Mouse (Mus musculus): ENCODE results near the gene Phlda1.

GRCm38 (mm10) chr10:111516804-111517436 lies 10.8 kb downstream of the Phlda1 start:
- TF ChIP-seq CTCF (IDR thresholded peaks at IDR 0.05; ENCODE audit: low read depth, low read length): no peak
- TF ChIP-seq TAL1 (conservative IDR thresholded peaks at IDR 0.05; ENCODE audit: low read depth, low read length): no peak
- no peak for TF ChIP-seq GATA1 (IDR thresholded peaks at IDR 0.05; ENCODE audit: borderline replicate concordance, low read length)

Data from G1E (cell line).